Mouse (Mus musculus): ENCODE data around the gene BC048671.

DNA sequence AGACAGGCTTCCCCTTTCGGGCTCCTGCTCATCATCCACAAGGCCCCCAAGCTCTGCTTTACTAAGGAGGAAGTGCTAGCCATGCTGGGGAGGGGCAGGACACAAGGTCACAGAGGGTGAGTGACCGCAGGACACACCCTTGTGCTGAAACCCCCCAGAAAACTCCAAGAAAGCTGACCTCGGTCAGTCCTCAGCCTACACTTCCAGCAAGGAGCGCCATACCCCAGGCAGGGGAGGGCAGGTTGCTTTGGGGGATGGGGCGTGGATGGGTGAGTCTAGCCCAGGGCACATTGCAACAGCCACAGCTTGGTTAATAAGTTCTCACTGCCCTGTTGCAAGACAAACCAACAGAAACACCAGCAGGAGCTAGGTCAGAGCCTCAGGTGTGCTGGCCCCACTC, 19.4 kb downstream of the BC048671 start:
- TF ChIP-seq CTCF (IDR thresholded peaks at IDR 0.05; ENCODE audit: control insufficient read depth, insufficient read depth, insufficient read length) (no peak), CEBPB (IDR thresholded peaks at IDR 0.05; ENCODE audit: low read depth) (no peak), MAX (IDR thresholded peaks at IDR 0.05) (no peak), USF1 (IDR thresholded peaks at IDR 0.05; ENCODE audit: low read depth) (no peak), MYOG (IDR thresholded peaks at IDR 0.05; ENCODE audit: control insufficient read depth, extremely low read depth, insufficient read length) (no peak), MYOD1 (IDR thresholded peaks at IDR 0.05; ENCODE audit: control insufficient read depth, insufficient read length, low read depth) (no peak)

Measured in C2C12 (cell line).